Mouse (Mus musculus) midbrain, embryonic 16.5 days (tissue): Measurements from ENCODE around the gene Ccp110. TPM values are rescaled to one million over a fixed set of nuclear protein-coding genes. Genes with fewer than 3 reads are reported as not detected.

Experiments
- ATAC-seq: fragments of 200-750 bp; cut with Nextera tagmentation; 2 replicates; pipeline ENCODE4 v1.8.0; 2017; ENCODE audit warnings: moderate TSS enrichment
- H3K27ac ChIP-seq: fragments of 300-500 bp; sonication (generic); 2 replicates; pipeline ENCODE4 v1.5.1; 2014; ENCODE audit warnings: mild to moderate bottlenecking, low read length, mixed read lengths
- H3K27me3 ChIP-seq: fragments of 300-500 bp; sonication (generic); 2 replicates; pipeline ENCODE4 v1.6.1; 2014; ENCODE audit warnings: low read depth, low read length, mixed read lengths; ENCODE audit not compliant: control insufficient read depth, insufficient read depth
- H3K36me3 ChIP-seq: fragments of 300-500 bp; sonication (generic); 2 replicates; pipeline ENCODE4 v1.6.1; 2014; ENCODE audit warnings: mild to moderate bottlenecking, low read length, moderate library complexity, mixed read lengths; ENCODE audit not compliant: control insufficient read depth, insufficient read depth
- H3K4me1 ChIP-seq: fragments of 300-500 bp; sonication (generic); 2 replicates; pipeline ENCODE4 v1.6.1; 2014; ENCODE audit warnings: mild to moderate bottlenecking, low read length, mixed read lengths; ENCODE audit not compliant: control insufficient read depth, insufficient read depth
- H3K4me2 ChIP-seq: fragments of 300-500 bp; sonication (generic); 2 replicates; pipeline ENCODE4 v1.6.1; 2014; ENCODE audit warnings: mild to moderate bottlenecking, low read length, mixed read lengths
- H3K4me3 ChIP-seq: fragments of 300-500 bp; sonication (generic); 2 replicates; pipeline ENCODE4 v1.5.1; 2014; ENCODE audit warnings: low read depth, mild to moderate bottlenecking, low read length, moderate library complexity, mixed read lengths
- H3K9ac ChIP-seq: fragments of 300-500 bp; sonication (generic); 2 replicates; pipeline ENCODE4 v1.6.1; 2014; ENCODE audit warnings: low read depth, low read length, mixed read lengths
- H3K9me3 ChIP-seq: fragments of 300-500 bp; sonication (generic); replicated peaks from 2 replicates; pipeline ENCODE4 v1.6.1; 2014; ENCODE audit warnings: mild to moderate bottlenecking, low read length, mixed read lengths; ENCODE audit not compliant: control insufficient read depth, poor library complexity, severe bottlenecking
- WGBS: fragments of 180-500 bp; shearing (Covaris S2); extraction: QIAGEN DNeasy Blood & Tissue Kit; methylation state at CpG from one replicate; pipeline ENCODE4 v1.1.7; 2014; 5-methylcytosine and 5-hydroxymethylcytosine counted together
- polyA plus RNA-seq: library from polyadenylated mRNA; unstranded; fragments of >200 nt; fragmentation: Nextera tagmentation; extraction: Ambion mirVana; gene quantifications from 2 replicates; pipeline ENCODE4 v1.2.1, GENCODE M21; 2015

Gene Ccp110
- polyA plus RNA-seq, 1 experiment from 2014 or later = 33.1 TPM

GRCm38 (mm10) chr7:118769655-118770054 lies 57.3 kb downstream of the Ccp110 start:
- Histone ChIP-seq H3K9ac (no peak overlapping the region), H3K27me3 (no peaks in the 10 kb centered on the region), H3K4me1 (no peaks in the 10 kb centered on the region), H3K9me3 (no peaks in the 10 kb centered on the region), H3K36me3 (peaks cover 2% of the 10 kb centered on the region; the same call in 1 of the 2 replicates), H3K4me3 (no peak overlapping the region), H3K27ac (no peak overlapping the region), H3K4me2 (no peak overlapping the region)
- 48% methylated on average over 1 of the region's 1 CpGs for WGBS
- no peak for ATAC-seq

- no peaks in the 10 kb centered on the region for H3K4me1 ChIP-seq
- no peak for ATAC-seq
- WGBS = 90% methylated on average over 12 of the region's 12 CpGs
- no peaks in the 10 kb centered on the region for H3K9me3 ChIP-seq
- no peaks in the 10 kb centered on the region for H3K27me3 ChIP-seq
- H3K36me3 ChIP-seq = peaks cover 7% of the 10 kb centered on the region; the same call in 1 of the 2 replicates
- no peak overlapping the region for H3K4me2 ChIP-seq
- H3K27ac ChIP-seq = no peak overlapping the region
- H3K4me3 ChIP-seq = no peak overlapping the region
- H3K9ac ChIP-seq = no peak overlapping the region
Measured at GRCm38 (mm10) chr7:118773027-118773426, 60.7 kb downstream of the Ccp110 start.

GRCm38 (mm10) chr7:118775991-118776390 lies 63.6 kb downstream of the Ccp110 start:
- Histone ChIP-seq H3K36me3 (peaks cover 19% of the 10 kb centered on the region; the same call in 1 of the 2 replicates), H3K9ac (no peak overlapping the region), H3K27ac (no peak overlapping the region), H3K4me1 (no peaks in the 10 kb centered on the region), H3K9me3 (no peaks in the 10 kb centered on the region), H3K27me3 (no peaks in the 10 kb centered on the region), H3K4me2 (no peak overlapping the region), H3K4me3 (no peak overlapping the region)
- WGBS = 72% methylated on average over 7 of the region's 7 CpGs
- no peak for ATAC-seq

- Histone ChIP-seq H3K27me3 (no peaks in the 10 kb centered on the region), H3K4me2 (no peak overlapping the region), H3K27ac (no peak overlapping the region), H3K4me1 (no peaks in the 10 kb centered on the region), H3K4me3 (no peak overlapping the region), H3K36me3 (peaks cover 19% of the 10 kb centered on the region; the same call in 1 of the 2 replicates), H3K9me3 (no peaks in the 10 kb centered on the region), H3K9ac (no peak overlapping the region)
- WGBS = 81% methylated on average over 9 of the region's 9 CpGs
- no peak for ATAC-seq
Measured at GRCm38 (mm10) chr7:118776491-118776890, 64.1 kb downstream of the Ccp110 start.

GRCm38 (mm10) chr7:118777598-118778394 lies 65.4 kb downstream of the Ccp110 start:
- Histone ChIP-seq H3K27ac (no peak overlapping the region), H3K4me2 (no peak overlapping the region), H3K27me3 (no peaks in the 10 kb centered on the region), H3K36me3 (peaks cover 19% of the 10 kb centered on the region; the same call in 1 of the 2 replicates), H3K4me1 (no peaks in the 10 kb centered on the region), H3K4me3 (no peak overlapping the region), H3K9ac (no peak overlapping the region), H3K9me3 (no peaks in the 10 kb centered on the region)
- no peak for ATAC-seq
- WGBS = 83% methylated on average over 10 of the region's 10 CpGs

GRCm38 (mm10) chr7:118778561-118778960 lies 66.2 kb downstream of the Ccp110 start:
- ATAC-seq = no peak

GRCm38 (mm10) chr7:118783305-118784001 lies 71.1 kb downstream of the Ccp110 start:
- Histone ChIP-seq H3K4me3 (no peak overlapping the region), H3K27me3 (no peaks in the 10 kb centered on the region), H3K36me3 (peaks cover 16% of the 10 kb centered on the region), H3K4me1 (no peaks in the 10 kb centered on the region), H3K27ac (no peak overlapping the region), H3K9me3 (no peaks in the 10 kb centered on the region), H3K9ac (no peak overlapping the region), H3K4me2 (no peak overlapping the region)
- peak; percentile 53; the same call in 1 of the 2 replicates for ATAC-seq
- 86% methylated on average over 11 of the region's 11 CpGs for WGBS

More at GRCm38 (mm10) chr7:118778561-118778960, 66.2 kb downstream of the Ccp110 start:
- no peak overlapping the region for H3K4me3 ChIP-seq
- WGBS = 42% methylated on average over 6 of the region's 6 CpGs
- no peak overlapping the region for H3K4me2 ChIP-seq
- no peaks in the 10 kb centered on the region for H3K9me3 ChIP-seq
- no peak overlapping the region for H3K9ac ChIP-seq
- H3K27ac ChIP-seq = no peak overlapping the region
- H3K27me3 ChIP-seq = no peaks in the 10 kb centered on the region
- no peaks in the 10 kb centered on the region for H3K4me1 ChIP-seq
- H3K36me3 ChIP-seq = peaks cover 19% of the 10 kb centered on the region

- Histone ChIP-seq H3K4me2 (no peak overlapping the region), H3K36me3 (peaks cover 11% of the 10 kb centered on the region), H3K4me1 (no peaks in the 10 kb centered on the region), H3K4me3 (no peak overlapping the region), H3K9me3 (no peaks in the 10 kb centered on the region), H3K27me3 (no peaks in the 10 kb centered on the region), H3K9ac (no peak overlapping the region), H3K27ac (no peak overlapping the region)
- no peak for ATAC-seq
- 83% methylated on average over 6 of the region's 6 CpGs for WGBS
Measured at GRCm38 (mm10) chr7:118786091-118786490, 73.7 kb downstream of the Ccp110 start.
